Mouse (Mus musculus) limb, embryonic 13.5 days (tissue): ENCODE measurements around the gene Ncoa1. TPM values are rescaled to one million over a fixed set of nuclear protein-coding genes. Genes with fewer than 3 reads are reported as not detected.
A peak's percentile ranks its signal among the peaks of the same experiment; 100 is the strongest.
"Not testable (repeated sequence)": the region's sequence is repeated elsewhere in the genome, so short reads cannot be mapped to it uniquely, and the experiment has no call there.

Experiments
- ATAC-seq: fragments of 200-750 bp; cut with Nextera tagmentation; 2 replicates; pipeline ENCODE4 v1.8.0; 2017; ENCODE audit warnings: low read depth, moderate number of reproducible peaks, moderate TSS enrichment; ENCODE audit not compliant: low FRiP score
- H3K27ac ChIP-seq: fragments of 300-500 bp; sonication (generic); 2 replicates; pipeline ENCODE4 v1.5.1; 2015; ENCODE audit warnings: inconsistent platforms, mild to moderate bottlenecking, moderate library complexity
- H3K27me3 ChIP-seq: fragments of 300-500 bp; sonication (generic); 2 replicates; pipeline ENCODE4 v1.6.1; 2015; ENCODE audit warnings: mild to moderate bottlenecking, inconsistent platforms
- H3K36me3 ChIP-seq: fragments of 300-500 bp; sonication (generic); 2 replicates; pipeline ENCODE4 v1.6.1; 2015; ENCODE audit warnings: inconsistent platforms, mild to moderate bottlenecking, moderate library complexity
- H3K4me1 ChIP-seq: fragments of 300-500 bp; sonication (generic); 2 replicates; pipeline ENCODE4 v1.6.1; 2015; ENCODE audit warnings: inconsistent platforms
- H3K4me2 ChIP-seq: fragments of 300-500 bp; sonication (generic); replicated peaks from 2 replicates; pipeline ENCODE4 v1.6.1; 2015; ENCODE audit warnings: inconsistent platforms, mild to moderate bottlenecking, moderate library complexity
- H3K4me3 ChIP-seq: fragments of 300-500 bp; sonication (generic); 2 replicates; pipeline ENCODE4 v1.5.1; 2015; ENCODE audit warnings: moderate library complexity, mild to moderate bottlenecking, inconsistent platforms
- H3K9ac ChIP-seq: fragments of 300-500 bp; sonication (generic); 2 replicates; pipeline ENCODE4 v1.6.1; 2015; ENCODE audit warnings: mild to moderate bottlenecking, inconsistent platforms
- H3K9me3 ChIP-seq: fragments of 300-500 bp; sonication (generic); 2 replicates; pipeline ENCODE4 v1.6.1; 2016; ENCODE audit warnings: inconsistent platforms
- WGBS: fragments of 180-500 bp; shearing (Covaris S2); methylation state at CpG from one replicate; pipeline ENCODE4 v1.1.7; 2015; 5-methylcytosine and 5-hydroxymethylcytosine counted together
- polyA plus RNA-seq: library from polyadenylated mRNA; unstranded; fragments of >200 nt; fragmentation: Nextera tagmentation; extraction: Ambion mirVana; gene quantifications from 2 replicates; pipeline ENCODE4 v1.2.1, GENCODE M21; 2015

Gene Ncoa1
- polyA plus RNA-seq, 1 experiment from 2014 or later, result 9.7 TPM

DNA sequence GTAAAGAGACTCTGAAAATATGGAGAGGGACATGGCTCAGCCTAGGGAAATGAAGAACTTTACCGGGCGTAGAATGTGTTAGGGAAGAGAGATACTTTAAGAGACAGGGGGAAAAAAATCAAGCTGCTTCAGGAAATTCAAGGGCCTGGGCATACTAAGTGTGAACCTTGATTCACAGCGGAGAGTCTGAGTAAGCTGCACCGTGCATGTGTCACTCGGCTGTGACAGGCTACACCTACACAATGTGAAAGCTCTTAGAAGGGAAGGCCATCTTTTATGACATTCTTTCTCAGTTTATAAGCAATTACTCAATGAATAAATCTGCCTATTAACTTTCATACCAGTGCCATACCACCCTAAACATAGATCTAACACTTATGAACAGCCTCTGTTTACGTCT, 183.2 kb downstream of the Ncoa1 start:
- H3K4me2 ChIP-seq, result no peak overlapping the region
- H3K4me1 ChIP-seq, result no peaks in the 10 kb centered on the region
- no peak overlapping the region for H3K9ac ChIP-seq
- no peaks in the 10 kb centered on the region for H3K27me3 ChIP-seq
- H3K4me3 ChIP-seq, result no peak overlapping the region
- H3K27ac ChIP-seq, result no peak overlapping the region
- H3K36me3 ChIP-seq, result peaks cover 31% of the 10 kb centered on the region
- no peak for ATAC-seq
- 75% methylated on average over 6 of the region's 6 CpGs for WGBS
- no peaks in the 10 kb centered on the region for H3K9me3 ChIP-seq

DNA sequence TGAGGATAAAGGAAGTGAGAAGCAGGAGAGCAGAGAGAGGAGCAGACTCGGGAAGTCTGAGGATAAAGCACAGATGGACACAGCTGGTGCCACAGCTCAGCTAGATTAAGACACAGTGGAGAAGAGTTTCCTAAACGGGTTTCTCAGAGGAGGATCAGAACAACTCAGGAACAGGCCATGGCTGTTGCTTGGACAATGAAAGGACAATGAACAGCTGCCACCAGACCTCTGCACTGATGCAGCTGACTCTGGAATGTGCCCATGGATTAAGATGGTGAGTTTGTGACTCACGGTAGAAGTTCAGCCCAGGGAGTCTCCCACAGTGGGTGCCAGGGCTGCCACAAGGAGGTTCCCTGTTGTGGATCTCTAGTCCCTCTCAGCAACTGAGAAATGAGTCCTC, 191.8 kb downstream of the Ncoa1 start:
- H3K4me3 ChIP-seq, result no peak overlapping the region
- WGBS, result 36% methylated on average over 3 of the region's 3 CpGs
- H3K27ac ChIP-seq, result no peak overlapping the region
- H3K4me2 ChIP-seq, result no peak overlapping the region
- no peaks in the 10 kb centered on the region for H3K9me3 ChIP-seq
- no peaks in the 10 kb centered on the region for H3K27me3 ChIP-seq
- no peak overlapping the region; the same call in 1 of the 2 replicates for H3K9ac ChIP-seq
- peaks cover 10% of the 10 kb centered on the region for H3K4me1 ChIP-seq
- ATAC-seq, result peak; percentile 90
- H3K36me3 ChIP-seq, result peaks cover 11% of the 10 kb centered on the region

DNA sequence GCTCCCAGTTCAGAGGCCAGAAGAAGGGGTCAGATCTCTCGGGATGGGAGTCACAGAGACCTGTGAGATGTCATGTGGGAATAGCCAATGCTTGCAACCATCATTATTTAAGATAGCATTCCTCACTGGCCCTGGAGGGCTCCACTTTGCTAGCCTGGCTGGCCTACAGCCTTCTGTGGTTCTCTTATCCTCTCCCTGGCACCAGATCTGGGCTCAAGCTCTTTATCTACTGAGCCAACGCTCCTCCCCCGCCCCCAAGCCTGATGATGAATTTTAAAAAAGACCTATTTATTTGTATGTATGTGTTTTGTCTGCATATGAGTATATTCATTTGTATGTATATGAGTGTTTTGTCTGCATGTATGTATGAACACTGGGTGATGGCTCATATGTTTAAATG, 197.1 kb downstream of the Ncoa1 start:
- Histone ChIP-seq H3K9me3 (no peaks in the 10 kb centered on the region), H3K27me3 (no peaks in the 10 kb centered on the region), H3K4me1 (peaks cover 10% of the 10 kb centered on the region), H3K9ac (no peak overlapping the region), H3K4me2 (no peak overlapping the region), H3K36me3 (peaks cover 9% of the 10 kb centered on the region), H3K4me3 (no peak overlapping the region), H3K27ac (no peak overlapping the region)
- ATAC-seq, result no peak
- WGBS, result 91% methylated on average over 3 of the region's 3 CpGs

DNA sequence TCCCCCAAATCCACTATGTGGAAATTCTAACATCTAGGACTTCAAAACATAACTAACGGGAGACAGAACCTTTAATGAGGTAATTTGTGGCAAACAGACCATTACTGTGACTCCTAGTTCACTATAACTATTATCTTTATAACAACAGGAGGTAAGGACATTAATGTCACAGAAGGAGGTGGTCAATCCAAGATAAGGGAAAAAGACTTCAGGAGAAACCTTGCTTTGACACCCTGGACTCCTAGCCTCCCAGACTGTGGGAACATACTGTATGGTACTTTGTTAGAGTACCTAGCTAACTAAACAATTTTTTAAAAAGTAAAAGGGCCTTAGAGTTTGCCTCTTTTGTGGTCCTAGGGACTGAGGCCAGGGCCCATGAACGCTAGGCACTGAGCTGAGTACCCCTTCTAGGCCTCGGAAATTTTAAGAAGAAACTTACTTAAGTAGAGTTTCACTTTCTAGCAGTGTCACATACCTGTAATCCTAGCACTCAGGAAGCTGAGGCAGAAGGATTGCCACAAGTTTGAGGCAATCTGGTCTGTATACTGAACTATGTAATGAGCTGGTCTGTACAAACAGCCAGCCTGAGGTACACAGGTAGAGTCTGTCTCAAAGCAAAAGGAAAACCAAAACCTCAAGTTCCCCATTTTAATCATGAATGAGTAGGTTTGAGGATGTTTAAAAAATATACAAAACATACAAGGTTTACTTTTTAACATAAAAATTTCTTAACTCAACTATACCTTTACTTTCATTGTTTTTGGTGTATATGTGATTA, 197.8 kb downstream of the Ncoa1 start:
- peaks cover 15% of the 10 kb centered on the region for H3K36me3 ChIP-seq
- WGBS, result 88% methylated on average over 3 of the region's 3 CpGs
- H3K9ac ChIP-seq, result no peak overlapping the region
- no peak for ATAC-seq
- H3K27me3 ChIP-seq, result no peaks in the 10 kb centered on the region
- peaks cover 7% of the 10 kb centered on the region for H3K4me1 ChIP-seq
- H3K27ac ChIP-seq, result no peak overlapping the region
- no peak overlapping the region for H3K4me3 ChIP-seq
- no peaks in the 10 kb centered on the region for H3K9me3 ChIP-seq
- H3K4me2 ChIP-seq, result no peak overlapping the region

DNA sequence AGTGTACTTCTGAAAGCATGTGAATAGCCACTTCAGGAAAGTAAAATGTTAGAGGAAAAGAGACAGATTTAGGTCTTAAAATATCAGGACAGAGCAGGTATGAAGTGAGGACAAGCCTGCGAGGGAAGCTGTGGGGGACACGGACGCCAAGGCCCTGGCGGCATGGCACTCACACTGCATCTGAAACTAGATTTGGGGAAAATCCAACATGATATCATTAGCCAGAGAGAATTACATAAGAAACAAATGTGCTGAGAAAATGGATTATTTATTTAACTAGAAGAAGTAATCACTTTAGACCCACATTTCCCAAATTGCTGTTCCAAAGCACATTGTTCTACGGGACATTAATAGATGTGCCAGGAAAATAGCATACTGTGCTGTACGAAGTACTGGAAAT, 205.9 kb downstream of the Ncoa1 start:
- H3K9me3 ChIP-seq, result peaks cover 6% of the 10 kb centered on the region; the same call in 1 of the 2 replicates
- no peak overlapping the region for H3K27ac ChIP-seq
- ATAC-seq, result no peak
- no peak overlapping the region for H3K4me2 ChIP-seq
- 90% methylated on average over 6 of the region's 6 CpGs for WGBS
- peaks cover 65% of the 10 kb centered on the region for H3K36me3 ChIP-seq
- no peaks in the 10 kb centered on the region for H3K4me1 ChIP-seq
- no peak overlapping the region for H3K4me3 ChIP-seq
- H3K9ac ChIP-seq, result no peak overlapping the region
- no peaks in the 10 kb centered on the region for H3K27me3 ChIP-seq

DNA sequence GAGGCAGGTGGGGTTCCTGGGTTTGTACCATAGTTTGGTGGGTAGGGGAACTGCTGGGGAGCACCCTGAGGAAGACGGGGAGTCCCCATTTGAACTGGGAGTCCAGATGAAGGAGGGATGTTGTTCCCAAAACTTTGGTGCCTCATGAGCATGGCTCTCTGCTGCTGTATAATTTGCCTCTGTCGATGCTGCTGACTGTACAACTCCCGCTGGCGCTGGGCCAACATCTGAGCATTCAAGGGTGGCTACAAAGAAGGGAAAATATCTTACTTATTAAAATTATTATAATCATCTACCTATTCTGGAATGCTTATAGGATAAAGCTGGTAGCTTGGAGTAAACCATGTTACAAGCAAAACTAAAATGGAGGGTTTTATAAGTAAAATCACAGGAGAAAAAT, 209.2 kb downstream of the Ncoa1 start:
- Histone ChIP-seq H3K27ac (no peak overlapping the region), H3K4me1 (no peaks in the 10 kb centered on the region), H3K4me2 (no peak overlapping the region), H3K27me3 (no peaks in the 10 kb centered on the region), H3K9ac (no peak overlapping the region), H3K4me3 (no peak overlapping the region), H3K9me3 (peaks cover 6% of the 10 kb centered on the region; the same call in 1 of the 2 replicates), H3K36me3 (peaks cover 56% of the 10 kb centered on the region)
- ATAC-seq, result no peak
- 95% methylated on average over 4 of the region's 4 CpGs for WGBS

DNA sequence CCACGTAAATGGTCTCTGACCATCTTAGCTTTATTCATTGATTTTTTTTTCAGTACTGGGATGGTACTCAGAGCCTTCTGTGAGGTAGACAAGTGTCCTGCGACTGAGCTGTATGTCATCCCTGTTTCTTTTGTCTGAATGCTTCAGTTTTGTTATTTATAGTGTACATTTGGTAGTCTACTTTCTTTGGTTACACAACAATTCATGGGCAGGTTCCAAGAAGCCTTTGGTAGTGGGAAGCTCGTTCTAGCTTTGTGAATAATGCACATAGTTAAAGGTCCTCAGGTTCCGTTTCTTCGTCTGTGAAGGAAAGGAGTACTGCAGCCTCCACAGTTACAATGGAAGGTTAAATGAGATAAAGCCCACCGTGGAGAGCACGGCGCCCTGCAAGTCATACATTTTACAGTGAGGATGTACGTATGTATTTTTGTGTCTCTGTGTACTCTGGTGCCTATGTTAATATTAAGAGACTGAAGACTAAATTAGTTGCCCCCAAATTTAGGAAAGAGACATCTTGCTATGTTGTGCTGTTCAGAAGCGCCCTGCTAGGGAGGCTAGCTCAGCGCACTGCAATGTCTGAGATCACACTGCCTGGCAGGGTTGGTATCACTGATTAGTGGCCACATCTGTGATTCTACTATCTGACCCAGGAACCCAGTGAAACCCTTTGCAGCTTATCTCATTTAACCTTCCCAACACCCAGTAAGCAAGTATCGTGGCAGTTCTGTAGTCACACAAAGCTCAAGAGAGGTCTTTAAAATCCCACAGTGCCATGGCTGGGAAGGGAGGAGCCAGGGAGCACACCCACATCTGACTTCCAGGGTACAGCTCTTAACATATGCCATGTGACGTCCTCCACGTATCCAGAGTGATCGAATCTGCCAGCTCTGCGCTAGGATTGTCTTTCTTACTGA, 224.0 kb downstream of the Ncoa1 start:
- no peaks in the 10 kb centered on the region for H3K27me3 ChIP-seq
- 89% methylated on average over 16 of the region's 16 CpGs for WGBS
- no peak for ATAC-seq
- no peaks in the 10 kb centered on the region for H3K4me1 ChIP-seq
- H3K9ac ChIP-seq, result no peak overlapping the region
- H3K4me3 ChIP-seq, result no peak overlapping the region
- no peak overlapping the region for H3K27ac ChIP-seq
- no peaks in the 10 kb centered on the region for H3K9me3 ChIP-seq
- H3K4me2 ChIP-seq, result no peak overlapping the region
- H3K36me3 ChIP-seq, result peaks cover 56% of the 10 kb centered on the region

DNA sequence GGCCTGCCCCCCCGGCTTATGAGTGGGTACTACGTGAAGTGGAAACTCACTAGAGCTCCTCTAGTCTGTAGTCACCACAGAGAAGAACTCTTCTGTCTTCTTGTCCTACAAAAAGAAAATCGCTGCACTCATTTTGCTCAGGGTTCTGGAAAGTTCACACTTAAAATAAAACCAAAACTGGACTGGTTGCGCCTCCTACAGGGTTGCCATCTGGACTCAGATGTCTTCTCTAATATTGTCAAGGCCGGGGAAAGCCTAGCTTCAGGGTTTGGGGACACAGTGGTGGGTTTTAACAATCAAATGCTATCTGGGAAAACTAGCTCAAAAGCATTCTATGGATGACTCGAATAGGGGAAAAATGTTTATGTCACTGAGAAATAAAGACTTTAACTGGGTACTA, 227.2 kb downstream of the Ncoa1 start:
- peaks cover 43% of the 10 kb centered on the region for H3K36me3 ChIP-seq
- 88% methylated on average over 6 of the region's 6 CpGs for WGBS
- H3K9ac ChIP-seq, result no peak overlapping the region
- no peaks in the 10 kb centered on the region for H3K27me3 ChIP-seq
- H3K4me2 ChIP-seq, result no peak overlapping the region
- ATAC-seq, result no peak
- H3K4me3 ChIP-seq, result no peak overlapping the region
- H3K4me1 ChIP-seq, result no peaks in the 10 kb centered on the region
- no peaks in the 10 kb centered on the region for H3K9me3 ChIP-seq
- H3K27ac ChIP-seq, result no peak overlapping the region

DNA sequence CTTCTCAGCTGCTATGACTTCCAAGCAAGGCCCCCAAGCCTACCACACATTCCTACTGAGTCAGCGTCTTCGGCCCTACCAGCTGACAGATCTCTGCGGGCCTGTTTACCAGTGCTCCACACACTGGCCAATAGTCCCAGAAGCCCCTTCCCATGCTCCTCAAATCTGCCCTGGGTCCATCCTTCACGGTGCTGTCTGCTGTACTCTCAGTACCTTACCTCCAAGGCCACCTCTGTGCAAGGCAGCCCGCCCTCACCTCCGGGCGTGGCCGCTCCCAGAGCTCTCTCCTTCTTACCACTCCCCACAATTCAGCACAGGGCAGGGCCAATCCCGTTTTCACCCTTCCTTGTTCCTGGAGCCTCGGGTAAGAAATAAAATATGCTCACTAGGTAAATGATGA, 231.2 kb downstream of the Ncoa1 start:
- Histone ChIP-seq H3K27ac (no peak overlapping the region), H3K36me3 (peaks cover 18% of the 10 kb centered on the region), H3K27me3 (no peaks in the 10 kb centered on the region), H3K9me3 (no peaks in the 10 kb centered on the region), H3K4me2 (no peak overlapping the region), H3K4me1 (no peaks in the 10 kb centered on the region), H3K9ac (no peak overlapping the region), H3K4me3 (no peak overlapping the region)
- no peak for ATAC-seq
- WGBS, result 77% methylated on average over 10 of the region's 10 CpGs

DNA sequence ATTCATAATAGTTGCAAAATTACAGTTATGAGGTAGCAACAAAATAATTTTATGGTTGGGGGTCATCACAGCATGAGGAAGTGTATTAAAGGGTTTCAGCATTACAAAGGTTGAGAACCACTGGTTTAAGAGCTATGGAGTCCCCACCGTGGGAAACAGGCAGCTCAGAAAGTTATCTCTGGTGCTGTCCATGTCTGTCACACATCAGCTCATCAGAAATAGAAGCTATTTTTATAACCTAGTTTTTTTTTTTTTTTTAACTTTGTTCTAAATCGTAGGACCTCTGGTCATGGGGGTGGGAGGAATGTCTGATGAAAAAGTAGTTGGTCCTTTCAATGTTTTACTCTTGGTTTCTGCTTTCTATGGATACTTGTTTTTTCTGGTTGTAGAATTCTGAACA, 233.2 kb downstream of the Ncoa1 start:
- no peak overlapping the region for H3K27ac ChIP-seq
- H3K4me2 ChIP-seq, result no peak overlapping the region
- H3K4me3 ChIP-seq, result no peak overlapping the region
- no peaks in the 10 kb centered on the region for H3K27me3 ChIP-seq
- no peak overlapping the region for H3K9ac ChIP-seq
- no peak for ATAC-seq
- H3K9me3 ChIP-seq, result no peaks in the 10 kb centered on the region
- 79% methylated on average over 2 of the region's 2 CpGs for WGBS
- peaks cover 9% of the 10 kb centered on the region for H3K36me3 ChIP-seq
- H3K4me1 ChIP-seq, result no peaks in the 10 kb centered on the region

DNA sequence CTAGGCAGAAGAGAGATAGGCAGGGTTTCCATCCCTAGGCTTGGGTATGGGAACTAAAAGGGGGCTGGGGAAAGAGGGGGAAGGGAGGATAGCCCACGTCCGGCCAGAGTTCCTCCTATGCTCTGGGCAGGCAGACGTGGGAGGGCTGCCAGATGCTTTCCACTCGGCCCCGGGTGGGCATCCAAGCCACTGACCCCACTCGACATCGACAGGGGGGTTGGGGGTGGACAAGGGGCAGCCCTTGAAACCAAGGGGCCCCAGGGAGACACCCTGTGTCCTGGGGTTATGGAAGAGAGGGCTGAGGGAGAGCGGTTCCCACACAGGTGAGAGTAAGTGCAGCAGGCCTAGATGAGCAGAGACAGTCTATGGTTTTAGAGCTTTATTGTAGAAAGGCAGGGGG, 236.7 kb downstream of the Ncoa1 start:
- H3K27me3 ChIP-seq, H3K27ac ChIP-seq, H3K4me2 ChIP-seq, H3K4me3 ChIP-seq, H3K9me3 ChIP-seq, ATAC-seq, H3K9ac ChIP-seq, H3K4me1 ChIP-seq: not testable (repeated sequence)
- peaks cover 13% of the 10 kb centered on the region for H3K36me3 ChIP-seq
- 82% methylated on average over 8 of the region's 8 CpGs for WGBS

DNA sequence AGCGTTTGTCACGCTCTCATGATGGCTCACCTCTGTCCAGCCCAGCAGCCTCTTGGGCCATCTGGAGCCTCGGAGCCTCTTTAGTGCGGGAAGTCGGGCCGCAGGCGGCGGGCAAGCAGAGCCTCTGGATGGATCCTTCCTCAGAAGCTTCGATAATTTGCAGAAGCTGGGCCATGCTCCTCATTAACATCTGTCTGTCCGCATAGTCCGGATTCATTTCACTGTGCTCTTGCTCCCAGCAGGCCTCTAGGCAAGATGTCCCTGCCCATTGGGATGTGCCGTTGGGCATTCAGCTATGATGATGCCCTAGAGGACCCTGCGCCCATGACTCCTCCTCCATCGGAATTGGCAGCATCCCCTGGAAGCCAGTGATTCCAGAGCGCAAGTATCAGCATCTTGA, 239.5 kb downstream of the Ncoa1 start:
- Histone ChIP-seq H3K4me3 (no peak overlapping the region), H3K4me1 (peaks cover 9% of the 10 kb centered on the region), H3K9me3 (no peaks in the 10 kb centered on the region), H3K9ac (no peak overlapping the region), H3K36me3 (peaks cover 13% of the 10 kb centered on the region), H3K4me2 (no peak overlapping the region), H3K27me3 (no peaks in the 10 kb centered on the region), H3K27ac (no peak overlapping the region)
- ATAC-seq, result no peak
- WGBS, result 94% methylated on average over 15 of the region's 15 CpGs
